Mouse (Mus musculus) spleen, adult 2 months (tissue): ENCODE measurements around the gene Chl1.

ENCODE experiments used
- CTCF ChIP-seq: fragments of 200-500 bp; IDR thresholded peaks from 2 replicates; pipeline ENCODE4 v1.5.1; 2011; ENCODE audit warnings: mild to moderate bottlenecking, inconsistent platforms; ENCODE audit not compliant: insufficient read depth, insufficient read length, insufficient replicate concordance; ENCODE audit errors: extremely low read depth
- POLR2A ChIP-seq: fragments of 200-500 bp; IDR thresholded peaks from 2 replicates; pipeline ENCODE4 v1.6.1; 2011; ENCODE audit warnings: low read depth, low read length, inconsistent platforms

DNA sequence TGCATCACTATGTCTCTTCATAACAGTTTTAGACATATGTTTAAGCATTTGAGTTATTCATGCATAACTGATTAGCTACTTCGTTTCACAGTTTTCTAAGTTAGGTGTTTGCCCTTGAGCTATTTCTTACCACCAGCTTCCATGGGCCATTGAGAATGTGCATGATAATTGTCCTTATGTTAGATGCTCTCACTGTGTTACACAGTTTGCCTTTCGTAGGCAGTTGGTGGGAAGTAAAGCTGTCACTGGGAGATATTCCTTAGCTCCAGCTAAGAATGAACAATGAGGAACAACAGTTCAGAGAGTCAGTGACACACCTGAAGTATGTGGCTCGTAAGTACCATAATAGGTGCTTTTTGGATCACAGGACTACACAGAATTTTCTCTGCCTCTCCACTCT, 35.9 kb downstream of the Chl1 start:
- TF ChIP-seq CTCF (no peak), POLR2A (no peak)
